Mouse (Mus musculus): ENCODE measurements around the gene Apbb2.

- TF ChIP-seq POLR2A (IDR thresholded peaks at IDR 0.05; ENCODE audit: low read depth, low read length) (no peak), CTCF (conservative IDR thresholded peaks at IDR 0.05; ENCODE audit: insufficient read depth, insufficient read length, low read depth, low read length) (no peak)
Measured at GRCm38 (mm10) chr5:66575148-66575547, 43.4 kb downstream of the Apbb2 start.

All from kidney, adult 2 months (tissue).